Mouse (Mus musculus) spleen, postnatal 10 days (tissue): Measurements from ENCODE around the gene Mobp.

Source experiments
- DNase-seq, 2 experiments: peaks; one replicate each; pipeline ENCODE4 v3.0.0; 2021 to 2022; ENCODE audit warnings: low spot score in 2 of 2

Mobp gene

GRCm38 (mm10) chr9:120210865-120211264 lies 61.4 kb downstream of the Mobp start:
- no peak for DNase-seq

- no peak for DNase-seq
Observed at GRCm38 (mm10) chr9:120212936-120213335, 63.4 kb downstream of the Mobp start.

GRCm38 (mm10) chr9:120214978-120215495 lies 65.5 kb downstream of the Mobp start:
- DNase-seq, result no peak

- no peak for DNase-seq
Observed at GRCm38 (mm10) chr9:120219411-120219810, 69.9 kb downstream of the Mobp start.
